Mouse (Mus musculus) G1E (cell line): ENCODE measurements at regions not wholly inside any gene's neighbourhood (a gene's known extent, or its start where the extent isn't known, plus 50 kb on each side); places are given as distances from the start of the nearest gene placed in this dataset.

Experiments
- ATAC-seq: 2 replicates; pipeline ENCODE4 v1.8.0; 2016; ENCODE audit warnings: mild to moderate bottlenecking; ENCODE audit not compliant: insufficient number of reproducible peaks, poor library complexity, low FRiP score, severe bottlenecking; ENCODE audit errors: extremely low read depth
- DNase-seq: peaks from one replicate; pipeline ENCODE4 v3.0.0; 2012; ENCODE audit warnings: low spot score
- H3K27me3 ChIP-seq: 2 replicates; pipeline ENCODE4 v1.6.1; 2012; ENCODE audit warnings: mild to moderate bottlenecking, low read length, inconsistent platforms; ENCODE audit not compliant: insufficient read depth
- H3K36me3 ChIP-seq: replicated peaks from 2 replicates; pipeline ENCODE3; 2012; ENCODE audit warnings: mild to moderate bottlenecking, inconsistent platforms
- H3K4me1 ChIP-seq: 2 replicates; pipeline ENCODE4 v1.6.1; 2012; ENCODE audit warnings: low read depth, low read length, inconsistent platforms, mixed read lengths; ENCODE audit not compliant: insufficient read depth
- H3K4me3 ChIP-seq: 2 replicates; pipeline ENCODE4 v1.5.1; 2012; ENCODE audit warnings: low read depth, mild to moderate bottlenecking, inconsistent platforms, low read length, moderate library complexity, mixed read lengths
- H3K9me3 ChIP-seq: replicated peaks from 2 replicates; pipeline ENCODE4 v1.6.1; 2012; ENCODE audit warnings: inconsistent platforms
- CTCF ChIP-seq: IDR thresholded peaks from 2 replicates; pipeline ENCODE4 v1.5.1; 2012; ENCODE audit warnings: low read depth, low read length, inconsistent platforms, mixed read lengths
- GATA1 ChIP-seq: IDR thresholded peaks from 2 replicates; pipeline ENCODE4 v1.6.1; 2012; ENCODE audit warnings: borderline replicate concordance, low read length, inconsistent platforms, mixed read lengths
- GATA2 ChIP-seq: IDR thresholded peaks from 2 replicates; pipeline ENCODE4 v1.6.1; 2012; ENCODE audit warnings: low read depth, low read length, inconsistent platforms, borderline replicate concordance
- POLR2AphosphoS5 ChIP-seq: IDR thresholded peaks from 2 replicates; pipeline ENCODE4 v1.6.1; 2012; ENCODE audit warnings: low read depth, low read length, inconsistent platforms; ENCODE audit not compliant: insufficient replicate concordance
- TAL1 ChIP-seq: conservative IDR thresholded peaks from 2 replicates; pipeline ENCODE4 v1.6.1; 2012; ENCODE audit warnings: low read depth, low read length, inconsistent platforms, mixed read lengths

DNA sequence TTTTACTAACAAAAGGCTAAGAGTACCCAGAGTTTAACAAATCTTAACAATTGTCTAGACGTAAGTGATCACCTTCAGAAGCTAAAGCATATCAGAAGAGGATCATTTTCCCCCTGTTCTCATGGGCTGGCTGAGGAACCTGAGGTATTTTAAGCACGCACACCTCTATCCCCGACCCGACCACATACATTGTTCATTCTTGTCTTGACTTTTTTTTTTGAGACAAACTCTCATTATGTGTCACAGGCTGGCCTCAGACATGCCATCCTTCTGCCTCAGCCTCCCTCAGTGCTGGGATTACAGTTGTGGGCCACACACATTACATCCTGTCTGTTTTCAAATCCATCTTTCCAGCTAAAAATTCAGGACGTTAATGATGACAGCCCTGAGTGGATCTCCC, 105.7 kb upstream of the Lmo4 start:
- ATAC-seq (no peak), DNase-seq (no peak)
- Histone ChIP-seq H3K4me3 (no peak overlapping the region), H3K36me3 (no peaks in the 10 kb centered on the region), H3K9me3 (no peaks in the 10 kb centered on the region), H3K27me3 (peaks cover 4% of the 10 kb centered on the region; the same call in 1 of the 2 replicates), H3K4me1 (no peaks in the 10 kb centered on the region)
- no peak for TF ChIP-seq GATA1
- no peak for TF ChIP-seq CTCF
- TF ChIP-seq GATA2 = no peak
- no peak for TF ChIP-seq TAL1

DNA sequence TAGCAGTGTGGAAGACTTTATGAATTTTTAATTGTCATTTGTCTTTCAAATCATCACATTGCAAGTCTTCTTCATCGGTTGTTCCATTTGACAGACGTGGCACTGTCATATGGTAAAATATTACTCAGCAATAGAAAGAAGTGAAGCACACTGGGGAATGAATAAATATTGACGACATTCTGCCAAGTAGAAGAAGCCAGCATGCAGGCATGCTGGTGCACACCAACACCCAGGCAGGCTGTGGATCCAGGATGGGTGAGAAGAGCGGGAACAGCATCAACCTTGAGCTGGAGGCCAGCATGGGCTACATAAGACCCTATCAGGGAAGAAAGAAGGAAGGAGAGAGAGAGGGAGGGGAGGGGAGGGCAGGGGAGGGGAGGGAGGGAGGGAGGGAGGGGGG, 103.6 kb upstream of the Lmo4 start:
- no peaks in the 10 kb centered on the region for H3K36me3 ChIP-seq
- DNase-seq (no peak), ATAC-seq (no peak)
- no peaks in the 10 kb centered on the region for H3K9me3 ChIP-seq
- H3K27me3 ChIP-seq = peaks cover 4% of the 10 kb centered on the region; the same call in 1 of the 2 replicates
- H3K4me3 ChIP-seq = no peak overlapping the region
- TF ChIP-seq TAL1 (no peak), POLR2AphosphoS5 (no peak), GATA2 (no peak)
- no peaks in the 10 kb centered on the region for H3K4me1 ChIP-seq

DNA sequence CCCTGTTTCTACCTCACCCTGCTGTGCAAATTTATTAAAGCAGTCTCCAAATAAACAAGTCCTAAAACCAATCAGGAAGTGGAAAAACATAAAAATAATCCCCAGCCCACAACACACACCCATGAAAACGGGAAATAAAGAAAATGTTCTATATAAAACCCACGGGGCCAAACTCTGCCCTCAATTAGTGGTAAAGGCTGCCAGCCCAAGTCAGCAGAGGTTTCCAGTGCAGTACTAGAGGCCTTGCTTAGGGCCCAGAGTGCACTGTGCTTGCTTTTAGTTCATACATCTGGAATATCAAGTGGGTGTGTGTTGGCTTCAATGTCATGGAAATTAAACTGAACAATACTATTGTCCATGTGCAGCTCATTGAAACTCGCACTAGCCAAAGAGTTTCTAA, 102.5 kb upstream of the Lmo4 start:
- DNase-seq = no peak
- H3K36me3 ChIP-seq = no peaks in the 10 kb centered on the region
- no peaks in the 10 kb centered on the region for H3K4me1 ChIP-seq
- H3K27me3 ChIP-seq = peaks cover 4% of the 10 kb centered on the region; the same call in 1 of the 2 replicates
- H3K9me3 ChIP-seq = no peaks in the 10 kb centered on the region
- ATAC-seq = no peak
- no peak for TF ChIP-seq CTCF
- TF ChIP-seq TAL1 = no peak
- TF ChIP-seq GATA2 = no peak
- no peak for TF ChIP-seq GATA1
- TF ChIP-seq POLR2AphosphoS5 = no peak
- H3K4me3 ChIP-seq = no peak overlapping the region

DNA sequence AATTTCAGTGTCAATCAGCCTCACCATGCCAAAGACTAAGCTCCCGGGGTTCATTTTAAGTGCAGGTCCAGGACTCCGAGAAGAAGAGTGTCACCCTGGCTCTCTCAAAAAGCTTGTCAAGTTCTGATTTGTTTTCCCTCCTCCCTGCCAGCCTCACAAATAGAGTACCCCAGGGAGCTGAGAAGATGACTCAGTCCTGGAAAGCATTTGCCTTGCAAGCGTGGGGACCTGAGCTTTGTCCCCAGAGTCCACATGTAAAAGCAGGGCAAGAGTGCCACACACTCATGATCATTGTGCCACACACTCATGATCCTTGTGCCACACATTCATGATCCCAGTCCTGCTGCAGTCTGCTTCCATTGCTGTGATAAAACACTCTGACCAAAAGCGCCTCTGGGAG, 100.4 kb upstream of the Lmo4 start:
- no peak for DNase-seq
- Histone ChIP-seq H3K36me3 (no peaks in the 10 kb centered on the region), H3K27me3 (peaks cover 2% of the 10 kb centered on the region; the same call in 1 of the 2 replicates), H3K9me3 (no peaks in the 10 kb centered on the region), H3K4me3 (no peak overlapping the region), H3K4me1 (no peaks in the 10 kb centered on the region)
- no peak for ATAC-seq
- no peak for TF ChIP-seq GATA1
- TF ChIP-seq POLR2AphosphoS5 = no peak
- no peak for TF ChIP-seq TAL1
- TF ChIP-seq GATA2 = no peak
- no peak for TF ChIP-seq CTCF

DNA sequence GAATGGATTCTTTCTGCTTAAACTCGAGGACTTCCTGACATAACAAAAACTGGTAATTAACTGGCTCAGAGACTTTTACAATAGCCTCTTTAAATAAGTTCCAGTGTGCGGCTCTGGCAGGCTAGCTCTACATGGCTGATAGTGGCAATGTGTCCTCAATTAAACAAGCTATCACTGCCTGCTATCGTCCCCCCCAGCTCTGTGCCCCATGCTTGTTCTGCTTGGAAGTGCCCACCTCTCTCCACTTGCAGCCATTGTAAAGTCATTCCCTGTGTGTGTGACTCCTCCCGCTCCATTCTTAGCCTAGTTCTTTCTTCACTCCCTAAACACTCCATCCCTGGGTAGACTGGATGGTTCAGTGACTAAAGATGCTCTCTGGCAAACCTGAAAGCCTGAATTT, 99.9 kb upstream of the Lmo4 start:
- Histone ChIP-seq H3K9me3 (no peaks in the 10 kb centered on the region), H3K4me3 (no peak overlapping the region), H3K27me3 (peaks cover 2% of the 10 kb centered on the region; the same call in 1 of the 2 replicates), H3K4me1 (no peaks in the 10 kb centered on the region), H3K36me3 (no peaks in the 10 kb centered on the region)
- ATAC-seq (no peak), DNase-seq (no peak)
- TF ChIP-seq POLR2AphosphoS5 (no peak), TAL1 (no peak), GATA1 (no peak), CTCF (no peak), GATA2 (no peak)

DNA sequence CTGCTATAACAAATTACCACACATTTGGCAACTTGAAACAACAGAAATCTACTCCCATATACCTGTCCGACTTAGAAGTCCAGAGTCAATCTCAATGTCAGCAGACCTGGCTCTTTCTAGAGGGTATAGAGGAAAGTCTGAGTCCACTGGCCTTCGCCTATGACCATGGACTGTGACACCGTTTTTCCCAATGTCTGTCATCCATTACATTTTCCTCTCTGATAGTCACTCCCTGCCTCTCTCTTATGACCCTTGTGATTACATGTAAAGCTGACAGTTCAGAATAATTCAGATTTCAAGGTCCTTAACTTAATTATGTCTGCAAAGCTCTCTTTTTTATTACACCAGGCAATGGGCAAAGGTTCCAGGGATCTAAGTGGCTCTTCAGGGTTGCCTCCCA, 97.6 kb upstream of the Lmo4 start:
- Histone ChIP-seq H3K36me3 (no peaks in the 10 kb centered on the region), H3K4me3 (no peak overlapping the region), H3K4me1 (no peaks in the 10 kb centered on the region), H3K27me3 (peaks cover 2% of the 10 kb centered on the region; the same call in 1 of the 2 replicates), H3K9me3 (no peaks in the 10 kb centered on the region)
- ATAC-seq = no peak
- TF ChIP-seq CTCF (no peak), TAL1 (no peak), GATA2 (no peak)
- DNase-seq = no peak

DNA sequence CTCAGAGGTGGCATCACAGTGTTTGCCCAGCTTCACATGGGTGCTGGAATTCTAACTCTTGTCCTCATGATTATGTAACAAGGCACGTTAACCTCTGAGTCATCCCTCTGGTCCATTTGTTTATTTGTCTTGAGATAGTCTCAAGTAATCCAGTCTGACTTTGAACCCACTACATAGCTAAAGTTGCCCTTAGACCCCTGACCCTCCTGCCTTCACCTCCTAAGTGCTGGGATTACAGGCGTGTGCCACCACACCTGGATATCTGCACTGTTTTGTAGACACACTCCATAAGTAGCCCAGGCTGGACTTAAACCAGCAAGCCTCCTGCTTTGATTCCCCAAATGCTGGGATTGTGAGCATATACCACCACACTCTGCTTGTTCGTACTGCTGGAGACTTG, 96.0 kb upstream of the Lmo4 start:
- no peaks in the 10 kb centered on the region for H3K4me1 ChIP-seq
- peaks cover 2% of the 10 kb centered on the region; the same call in 1 of the 2 replicates for H3K27me3 ChIP-seq
- no peak for ATAC-seq
- H3K36me3 ChIP-seq = no peaks in the 10 kb centered on the region
- no peak overlapping the region for H3K4me3 ChIP-seq
- TF ChIP-seq TAL1 (no peak), POLR2AphosphoS5 (no peak), GATA1 (no peak)
- H3K9me3 ChIP-seq = no peaks in the 10 kb centered on the region
- DNase-seq = no peak
